Mouse (Mus musculus) hindbrain, postnatal 0 days (tissue): ENCODE measurements around the gene Dip2c. TPM values are rescaled to one million over a fixed set of nuclear protein-coding genes. Genes with fewer than 3 reads are reported as not detected.

ENCODE experiments used
- ATAC-seq: fragments of 200-750 bp; cut with Nextera tagmentation; 2 replicates; pipeline ENCODE4 v1.8.0; 2017; ENCODE audit warnings: mild to moderate bottlenecking, moderate TSS enrichment, moderate library complexity
- DNase-seq: peaks from one replicate; pipeline ENCODE4 v3.0.0-alpha.2; 2015; ENCODE audit warnings: low spot score
- H3K27ac ChIP-seq: fragments of 300-500 bp; sonication (generic); 2 replicates; pipeline ENCODE4 v1.5.1; 2014; ENCODE audit warnings: mild to moderate bottlenecking
- H3K27me3 ChIP-seq: fragments of 300-500 bp; sonication (generic); 2 replicates; pipeline ENCODE4 v1.6.1; 2014; ENCODE audit warnings: low read length, mixed read lengths; ENCODE audit not compliant: insufficient read depth
- H3K36me3 ChIP-seq: fragments of 300-500 bp; sonication (generic); 2 replicates; pipeline ENCODE4 v1.6.1; 2014; ENCODE audit warnings: low read length, mixed read lengths; ENCODE audit not compliant: insufficient read depth
- H3K4me1 ChIP-seq: fragments of 300-500 bp; sonication (generic); 2 replicates; pipeline ENCODE4 v1.6.1; 2014; ENCODE audit warnings: antibody characterized with exemption, low read length, mixed read lengths; ENCODE audit not compliant: insufficient read depth
- H3K4me2 ChIP-seq: fragments of 300-500 bp; sonication (generic); 2 replicates; pipeline ENCODE4 v1.6.1; 2014; ENCODE audit warnings: low read depth, mild to moderate bottlenecking, low read length, moderate library complexity, mixed read lengths
- H3K4me3 ChIP-seq: fragments of 300-500 bp; sonication (generic); 2 replicates; pipeline ENCODE4 v1.5.1; 2014; ENCODE audit warnings: low read length
- H3K9ac ChIP-seq: fragments of 300-500 bp; sonication (generic); replicated peaks from 2 replicates; pipeline ENCODE4 v1.6.1; 2014; ENCODE audit warnings: mild to moderate bottlenecking, low read length, moderate library complexity, mixed read lengths
- H3K9me3 ChIP-seq: fragments of 300-500 bp; sonication (generic); 2 replicates; pipeline ENCODE4 v1.6.1; 2016; ENCODE audit warnings: low read length, mixed read lengths
- CTCF ChIP-seq: IDR thresholded peaks from 2 replicates; pipeline ENCODE4 v1.5.1; 2016; ENCODE audit warnings: antibody characterized with exemption, control low read depth, low read depth
- WGBS: fragments of 180-500 bp; shearing (Covaris S2); extraction: QIAGEN DNeasy Blood & Tissue Kit; methylation state at CpG from one replicate; pipeline ENCODE4 v1.1.7; 2014; 5-methylcytosine and 5-hydroxymethylcytosine counted together
- polyA plus RNA-seq: library from polyadenylated mRNA; unstranded; fragments of >200 nt; fragmentation: Nextera tagmentation; extraction: Ambion mirVana; gene quantifications from 2 replicates; pipeline ENCODE4 v1.2.1, GENCODE M21; 2015
- total RNA-seq: library from RNA; depleted of rRNA; stranded (reverse); fragments of >200 nt; gene quantifications from 2 replicates; pipeline ENCODE4 v1.2.3, GENCODE M21; 2014

Gene Dip2c
- total and polyA plus RNA-seq, 2 experiments from 2014 or later, result 9.2 to 73.6 TPM

DNA sequence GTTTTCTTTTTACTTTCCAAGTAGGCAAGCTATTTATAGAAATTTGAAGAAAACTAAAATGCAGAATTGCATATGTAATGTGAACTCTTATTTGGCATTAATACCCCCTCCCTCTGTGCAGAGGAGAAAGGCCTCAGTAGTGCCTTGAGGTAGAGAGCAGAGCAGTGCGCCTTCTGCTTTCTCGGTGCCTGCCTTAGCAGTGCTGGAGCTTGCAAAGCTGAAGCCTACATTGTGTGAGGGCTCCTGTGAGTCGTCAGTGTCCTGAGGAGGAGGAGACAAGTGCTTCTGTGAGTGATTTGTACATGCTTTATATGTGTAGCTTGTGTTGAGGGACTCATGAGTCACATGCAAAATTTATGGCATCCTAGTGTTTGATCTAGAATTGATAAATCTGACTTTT is 21.4 kb downstream of the Dip2c start:
- no peak overlapping the region for H3K4me3 ChIP-seq
- no peak for ATAC-seq
- H3K9me3 ChIP-seq, result no peaks in the 10 kb centered on the region
- DNase-seq, result no peak
- no peak overlapping the region for H3K9ac ChIP-seq
- no peak overlapping the region for H3K27ac ChIP-seq
- H3K4me1 ChIP-seq, result no peaks in the 10 kb centered on the region
- H3K27me3 ChIP-seq, result no peaks in the 10 kb centered on the region
- 67% methylated on average over 3 of the region's 3 CpGs for WGBS
- no peak overlapping the region for H3K4me2 ChIP-seq
- TF ChIP-seq CTCF, result no peak
- no peaks in the 10 kb centered on the region for H3K36me3 ChIP-seq

DNA sequence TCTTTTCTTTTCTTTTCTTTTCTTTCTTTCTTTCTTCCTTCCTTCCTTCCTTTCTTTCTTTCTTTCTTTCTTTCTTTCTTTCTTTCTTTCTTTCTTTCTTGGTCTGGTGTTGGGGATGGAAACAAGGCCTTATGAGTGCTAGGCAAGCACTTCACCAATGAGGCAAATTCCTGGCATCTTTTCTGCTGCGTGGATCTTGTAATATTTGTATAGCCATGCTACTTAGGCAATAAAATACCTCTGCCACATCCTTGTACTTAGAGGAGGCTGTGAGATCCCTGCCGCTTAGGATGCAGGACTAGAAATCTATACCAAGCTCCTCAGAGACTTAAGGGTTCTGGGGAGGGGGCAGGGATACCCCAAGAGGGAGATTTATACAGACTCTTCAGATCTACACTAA is 23.3 kb downstream of the Dip2c start:
- 84% methylated on average over 2 of the region's 2 CpGs for WGBS
- no peak overlapping the region for H3K4me3 ChIP-seq
- no peaks in the 10 kb centered on the region for H3K27me3 ChIP-seq
- no peak overlapping the region for H3K9ac ChIP-seq
- no peak for ATAC-seq
- H3K4me1 ChIP-seq, result no peaks in the 10 kb centered on the region
- no peak overlapping the region for H3K27ac ChIP-seq
- H3K9me3 ChIP-seq, result no peaks in the 10 kb centered on the region
- DNase-seq, result no peak
- no peaks in the 10 kb centered on the region for H3K36me3 ChIP-seq
- no peak for TF ChIP-seq CTCF
- H3K4me2 ChIP-seq, result no peak overlapping the region

DNA sequence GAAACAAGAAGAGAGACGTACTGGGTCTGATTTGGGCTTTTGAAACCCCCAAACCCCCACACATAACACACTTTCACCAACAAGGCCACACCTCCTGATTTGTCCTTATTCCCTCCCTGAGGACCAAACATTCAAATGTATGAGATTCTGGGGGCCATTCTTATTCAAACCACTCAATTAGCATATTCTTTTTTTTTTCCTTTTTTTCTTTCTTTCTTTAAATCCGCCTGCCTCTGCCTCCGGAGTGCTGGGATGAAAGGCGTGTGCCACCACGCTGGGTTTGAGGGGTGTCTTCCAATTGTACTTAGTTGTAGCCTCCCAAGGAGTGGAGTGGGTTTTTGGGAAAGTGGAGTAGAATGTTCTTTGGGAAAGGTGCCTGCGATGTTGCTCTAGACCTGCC is 32.5 kb downstream of the Dip2c start:
- H3K27me3 ChIP-seq, result no peaks in the 10 kb centered on the region
- H3K27ac ChIP-seq, result no peak overlapping the region
- H3K4me2 ChIP-seq, result no peak overlapping the region
- H3K9me3 ChIP-seq, result no peaks in the 10 kb centered on the region
- TF ChIP-seq CTCF, result no peak
- no peak overlapping the region for H3K9ac ChIP-seq
- no peaks in the 10 kb centered on the region for H3K36me3 ChIP-seq
- H3K4me1 ChIP-seq, result peaks cover 3% of the 10 kb centered on the region
- ATAC-seq (no peak), DNase-seq (no peak)
- H3K4me3 ChIP-seq, result no peak overlapping the region
- WGBS, result 41% methylated on average over 6 of the region's 6 CpGs

DNA sequence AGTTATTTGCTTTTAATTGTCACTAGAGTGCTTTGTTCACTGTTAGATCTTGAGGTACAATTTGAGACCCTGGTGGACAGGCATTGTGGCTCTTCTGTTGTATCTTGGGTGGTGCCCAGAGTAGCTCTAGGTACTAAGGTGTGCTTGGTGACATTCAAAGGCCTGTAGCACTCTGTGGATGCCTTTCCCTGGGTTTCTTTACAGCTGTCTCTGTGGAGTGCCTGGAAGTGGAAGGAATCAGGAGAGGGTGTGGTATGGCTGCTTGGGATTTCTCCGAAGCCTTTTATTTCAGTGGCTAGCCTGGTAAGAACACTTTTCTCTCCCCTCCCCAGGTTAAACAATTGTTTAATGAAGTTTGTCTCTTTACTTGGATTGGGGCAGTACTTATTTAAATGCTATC is 34.5 kb downstream of the Dip2c start:
- no peaks in the 10 kb centered on the region for H3K36me3 ChIP-seq
- no peak for ATAC-seq
- 83% methylated on average over 1 of the region's 1 CpGs for WGBS

DNA sequence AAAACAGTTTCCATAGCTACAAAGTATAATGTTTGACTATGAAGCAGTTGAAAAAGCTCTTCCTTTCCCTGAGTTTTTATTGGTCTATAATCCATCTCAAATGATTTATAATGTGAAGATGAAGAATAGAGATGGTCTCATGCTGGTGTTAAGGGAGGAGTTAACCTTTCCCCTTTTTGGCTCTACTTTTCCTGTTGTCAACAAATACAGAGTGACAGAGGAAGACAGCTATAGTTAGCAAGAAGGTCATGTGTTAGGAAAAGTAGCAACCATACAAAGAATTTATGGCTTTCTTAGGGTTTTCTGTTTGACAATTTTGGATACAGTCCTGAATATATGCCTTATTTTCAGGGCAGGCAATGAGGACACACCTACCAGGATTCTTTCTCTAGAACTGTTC is 36.6 kb downstream of the Dip2c start:
- no peak overlapping the region for H3K4me3 ChIP-seq
- H3K27me3 ChIP-seq, result no peaks in the 10 kb centered on the region
- no peak overlapping the region for H3K27ac ChIP-seq
- H3K9me3 ChIP-seq, result no peaks in the 10 kb centered on the region
- H3K4me2 ChIP-seq, result no peak overlapping the region
- TF ChIP-seq CTCF, result no peak
- no peak for DNase-seq
- ATAC-seq, result no peak
- H3K36me3 ChIP-seq, result no peaks in the 10 kb centered on the region
- H3K4me1 ChIP-seq, result peaks cover 3% of the 10 kb centered on the region
- H3K9ac ChIP-seq, result no peak overlapping the region

More for the DNA sequence above, 34.5 kb downstream of the Dip2c start:
- Histone ChIP-seq H3K4me2 (no peak overlapping the region), H3K27ac (no peak overlapping the region), H3K4me1 (peaks cover 3% of the 10 kb centered on the region), H3K9me3 (no peaks in the 10 kb centered on the region), H3K27me3 (no peaks in the 10 kb centered on the region), H3K9ac (no peak overlapping the region), H3K4me3 (no peak overlapping the region)
- no peak for TF ChIP-seq CTCF
- DNase-seq, result no peak

DNA sequence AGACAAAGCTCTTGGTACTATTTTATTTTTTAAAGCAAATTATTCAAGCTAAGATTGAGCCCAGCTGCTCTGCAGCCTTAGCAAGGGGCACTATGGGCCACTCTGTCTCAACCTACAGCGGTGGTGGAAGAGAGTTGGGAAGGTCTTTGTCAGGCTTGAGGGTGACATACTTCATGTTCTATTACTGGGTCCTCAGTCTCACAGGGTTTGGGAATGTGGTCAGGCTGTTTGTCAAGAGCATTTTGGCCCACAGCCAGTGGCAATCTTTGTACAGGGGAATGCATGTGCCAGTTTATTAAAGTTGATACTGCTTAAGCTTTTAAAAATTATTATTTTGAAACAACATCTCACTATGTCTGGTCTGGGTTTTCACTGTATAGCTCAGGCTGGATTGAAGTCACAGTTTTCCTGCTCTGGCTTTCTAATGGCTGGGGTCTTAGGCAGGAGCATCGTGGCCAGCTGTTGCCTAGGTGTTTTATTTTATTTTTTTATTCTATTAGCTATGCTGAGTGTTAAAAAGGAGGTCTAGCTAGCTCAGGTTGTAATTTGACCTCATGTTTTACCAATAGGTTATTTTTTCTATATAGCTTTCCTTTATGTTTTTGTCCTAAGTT is 37.9 kb downstream of the Dip2c start:
- ATAC-seq, result no peak
- H3K4me1 ChIP-seq, result peaks cover 3% of the 10 kb centered on the region; the same call in 1 of the 2 replicates
- H3K36me3 ChIP-seq, result no peaks in the 10 kb centered on the region
- H3K27ac ChIP-seq, result no peak overlapping the region
- H3K9me3 ChIP-seq, result no peaks in the 10 kb centered on the region
- H3K4me3 ChIP-seq, result no peak overlapping the region
- TF ChIP-seq CTCF, result no peak
- no peak overlapping the region for H3K4me2 ChIP-seq
- 44% methylated on average over 2 of the region's 2 CpGs for WGBS
- no peaks in the 10 kb centered on the region for H3K27me3 ChIP-seq
- H3K9ac ChIP-seq, result no peak overlapping the region
- DNase-seq, result peak; percentile 13

DNA sequence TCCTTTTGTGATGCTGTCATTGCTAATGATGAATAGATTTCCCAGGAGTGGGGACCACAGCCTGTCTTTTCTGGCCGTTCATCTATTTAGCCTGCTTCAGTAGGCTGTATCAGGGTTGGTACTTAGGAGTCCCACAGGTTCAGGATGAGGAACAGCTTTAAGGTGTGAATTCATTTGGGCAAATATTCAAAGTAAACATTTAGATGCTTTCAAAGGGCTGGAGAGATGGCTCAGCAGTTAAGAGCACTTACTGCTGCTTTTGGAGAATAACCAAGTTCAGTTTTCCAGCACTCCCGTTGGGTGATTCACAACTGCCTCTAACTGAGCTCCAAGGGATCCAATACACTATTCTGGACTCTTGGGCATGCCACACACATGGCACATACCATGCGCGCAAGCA is 38.4 kb downstream of the Dip2c start:
- no peaks in the 10 kb centered on the region for H3K36me3 ChIP-seq
- DNase-seq, result no peak
- no peaks in the 10 kb centered on the region for H3K9me3 ChIP-seq
- H3K27ac ChIP-seq, result no peak overlapping the region
- H3K4me1 ChIP-seq, result peaks cover 3% of the 10 kb centered on the region; the same call in 1 of the 2 replicates
- 55% methylated on average over 4 of the region's 4 CpGs for WGBS
- H3K4me2 ChIP-seq, result no peak overlapping the region
- no peak overlapping the region for H3K4me3 ChIP-seq
- TF ChIP-seq CTCF, result no peak
- ATAC-seq, result no peak
- no peaks in the 10 kb centered on the region for H3K27me3 ChIP-seq
- H3K9ac ChIP-seq, result no peak overlapping the region
